In genomic region chr17:83795121-83795520, GRCm38 (mm10) we compare ENCODE assay signal across 17 mouse cellular contexts. TPM values are rescaled to one million over a fixed set of nuclear protein-coding genes. Genes with fewer than 3 reads are reported as not detected.
"Had no signal": no experiment of that assay in that cellular context is flagged by ENCODE, and none has a peak within 500 bp of the region (broad histone marks: within the 10 kb centered on the region; RNA-seq: fewer than 3 reads in every experiment).

No protein-coding gene starts in this region.

- H3K9me3 ChIP-seq: neural tube, embryonic 12.5 days; neural tube, embryonic 13.5 days; stomach, embryonic 15.5 days had no signal

- DNase-seq: retina, postnatal 1 day; right cerebral cortex, adult 18-20 months; right cerebral cortex, postnatal 14 days; right cerebral cortex, postnatal 25 days; right cerebral cortex, postnatal 4 days; spleen, adult 18-20 months; thymus, adult 18-20 months; thymus, adult 2 months; thymus, postnatal 14 days; thymus, postnatal 25 days; thymus, postnatal 36 days; thymus, postnatal 4 days had no signal

- H3K27me3 ChIP-seq: neural tube, embryonic 12.5 days; neural tube, embryonic 13.5 days; stomach, embryonic 15.5 days had no signal

- H3K36me3 ChIP-seq: neural tube, embryonic 12.5 days; neural tube, embryonic 13.5 days had no signal

- H3K4me3 ChIP-seq: neural tube, embryonic 12.5 days; neural tube, embryonic 13.5 days; stomach, embryonic 15.5 days had no signal

- H3K27ac ChIP-seq: neural tube, embryonic 12.5 days; neural tube, embryonic 13.5 days; stomach, embryonic 15.5 days; stomach, postnatal 0 days had no signal

- H3K9ac ChIP-seq: neural tube, embryonic 12.5 days; neural tube, embryonic 13.5 days; stomach, embryonic 15.5 days had no signal

- H3K4me2 ChIP-seq: neural tube, embryonic 12.5 days; neural tube, embryonic 13.5 days; stomach, embryonic 15.5 days had no signal

- H3K4me1 ChIP-seq: stomach, embryonic 15.5 days had no signal

RNA-seq across cellular contexts. Expression of gene Haao, which starts 52.6 kb away (rescaled TPM):
- polyA plus RNA-seq: neural tube, embryonic 11.5 days; neural tube, embryonic 12.5 days; neural tube, embryonic 13.5 days had no signal
